Mouse (Mus musculus): ENCODE measurements around the gene Antxrl. TPM values are rescaled to one million over a fixed set of nuclear protein-coding genes. Genes with fewer than 3 reads are reported as not detected.

Gene Antxrl
- polyA plus RNA-seq, 1 experiment: not detected

DNA sequence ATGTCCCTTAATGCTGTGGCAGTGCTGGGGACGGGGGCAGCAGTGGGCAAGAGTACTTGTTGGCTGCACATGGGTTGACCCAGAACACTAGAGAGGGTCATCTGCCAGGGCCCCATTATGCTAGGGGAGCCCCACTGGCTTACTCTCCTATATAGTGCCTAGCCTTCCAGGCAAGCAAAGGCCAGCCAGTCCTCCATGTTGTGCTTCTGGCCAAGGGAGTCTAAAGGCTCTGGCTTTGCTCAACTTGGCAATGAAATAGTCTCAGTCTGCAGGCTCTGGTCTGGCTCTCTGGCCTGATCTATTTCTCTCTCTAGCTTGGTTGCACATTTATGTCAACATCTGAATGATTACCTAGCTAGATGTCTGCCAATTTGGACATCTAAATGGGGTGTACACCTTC lies 40.3 kb downstream of the Antxrl start:
- no peak overlapping the region for H3K4me3 ChIP-seq (ENCODE audit: insufficient read depth, low read length)
- TF ChIP-seq CTCF (IDR thresholded peaks at IDR 0.05; ENCODE audit: extremely low read depth, insufficient read depth, low read length) (no peak), POLR2A (IDR thresholded peaks at IDR 0.05; ENCODE audit: extremely low read depth, insufficient read depth, low read length) (no peak)
- H3K27ac ChIP-seq (ENCODE audit: insufficient read depth, low read length): no peak overlapping the region
- no peaks in the 10 kb centered on the region for H3K4me1 ChIP-seq (ENCODE audit: control insufficient read depth, insufficient read depth, low read length)

DNA sequence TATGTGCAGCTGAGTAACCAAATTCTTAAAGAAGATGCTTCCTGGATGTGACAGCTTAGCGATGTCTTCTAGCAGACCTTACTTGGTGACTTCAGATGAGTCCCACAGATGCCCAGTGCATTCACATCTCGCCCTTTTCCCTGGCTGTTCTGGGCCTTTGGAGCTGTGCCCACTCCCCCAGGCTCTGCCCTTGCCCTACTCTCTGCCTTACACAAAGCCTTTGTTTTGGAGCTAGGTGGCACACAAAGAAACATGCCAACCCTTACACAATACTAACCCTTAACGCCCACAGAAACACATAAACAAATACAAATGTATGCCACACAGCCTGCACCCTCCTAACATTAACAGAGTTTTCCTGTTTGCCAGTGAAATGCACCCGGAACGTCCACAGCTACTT lies 43.7 kb downstream of the Antxrl start:
- H3K4me1 ChIP-seq (ENCODE audit: control insufficient read depth, insufficient read depth, low read length): no peaks in the 10 kb centered on the region
- H3K27ac ChIP-seq (ENCODE audit: insufficient read depth, low read length): no peak overlapping the region
- H3K4me3 ChIP-seq (ENCODE audit: insufficient read depth, low read length): no peak overlapping the region
- TF ChIP-seq POLR2A (IDR thresholded peaks at IDR 0.05; ENCODE audit: extremely low read depth, insufficient read depth, low read length) (no peak), CTCF (IDR thresholded peaks at IDR 0.05; ENCODE audit: extremely low read depth, insufficient read depth, low read length) (no peak)

DNA sequence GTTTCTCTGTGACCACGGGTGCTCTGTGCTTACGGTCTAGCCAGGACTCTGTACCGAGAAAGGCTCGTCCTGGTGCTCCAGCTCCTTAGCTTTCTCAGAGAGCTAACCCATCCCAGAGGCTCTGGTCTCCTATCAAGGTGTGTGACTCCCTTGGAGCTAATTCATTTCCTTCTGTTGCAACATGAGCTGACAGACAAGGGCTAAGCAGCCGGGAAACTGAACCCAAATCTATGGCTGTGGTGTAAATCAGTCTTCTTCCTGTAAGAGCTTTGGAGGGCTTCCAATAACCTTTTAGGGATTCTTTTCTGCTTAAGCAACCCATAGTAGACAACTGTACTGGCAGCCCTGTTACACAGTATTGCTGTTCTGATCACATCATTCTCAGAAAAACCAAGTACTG lies 50.1 kb downstream of the Antxrl start, which contains the start of gene A630023A22Rik:
Gene A630023A22Rik, minus strand, starts transcription at position 154 of the 400 bp plus-strand sequence.
- TF ChIP-seq CTCF (IDR thresholded peaks at IDR 0.05; ENCODE audit: extremely low read depth, insufficient read depth, low read length) (no peak), POLR2A (IDR thresholded peaks at IDR 0.05; ENCODE audit: extremely low read depth, insufficient read depth, low read length) (no peak)
- Histone ChIP-seq H3K4me3 (ENCODE audit: insufficient read depth, low read length) (no peak within 1 kb of the TSS), H3K4me1 (ENCODE audit: control insufficient read depth, insufficient read depth, low read length) (no peaks in the 10 kb centered on the region), H3K27ac (ENCODE audit: insufficient read depth, low read length) (no peak within 1 kb of the TSS)

DNA sequence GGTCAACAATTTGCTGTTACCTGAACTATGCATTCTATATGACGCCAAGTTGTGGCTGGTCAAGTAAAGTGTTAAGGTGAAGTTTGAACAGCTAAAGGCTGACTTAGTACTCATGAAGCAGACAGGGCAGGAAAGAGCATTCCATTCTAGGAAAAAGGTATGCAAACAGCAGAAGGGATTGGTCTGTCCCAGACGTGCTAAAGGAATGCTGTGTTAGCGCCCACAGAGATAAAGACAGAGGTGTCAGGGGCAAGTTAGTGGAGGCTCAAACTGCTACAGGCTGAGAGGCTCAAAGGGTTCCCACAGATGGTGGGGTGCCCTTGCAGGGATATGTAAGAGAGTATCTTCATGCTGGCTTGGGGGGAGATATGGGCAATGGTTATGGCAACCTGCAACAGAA lies 51.3 kb downstream of the Antxrl start:
- no peak for TF ChIP-seq POLR2A (IDR thresholded peaks at IDR 0.05; ENCODE audit: extremely low read depth, insufficient read depth, low read length)
- Histone ChIP-seq H3K27ac (ENCODE audit: insufficient read depth, low read length) (no peak overlapping the region), H3K4me1 (ENCODE audit: control insufficient read depth, insufficient read depth, low read length) (no peaks in the 10 kb centered on the region), H3K4me3 (ENCODE audit: insufficient read depth, low read length) (no peak overlapping the region)

DNA sequence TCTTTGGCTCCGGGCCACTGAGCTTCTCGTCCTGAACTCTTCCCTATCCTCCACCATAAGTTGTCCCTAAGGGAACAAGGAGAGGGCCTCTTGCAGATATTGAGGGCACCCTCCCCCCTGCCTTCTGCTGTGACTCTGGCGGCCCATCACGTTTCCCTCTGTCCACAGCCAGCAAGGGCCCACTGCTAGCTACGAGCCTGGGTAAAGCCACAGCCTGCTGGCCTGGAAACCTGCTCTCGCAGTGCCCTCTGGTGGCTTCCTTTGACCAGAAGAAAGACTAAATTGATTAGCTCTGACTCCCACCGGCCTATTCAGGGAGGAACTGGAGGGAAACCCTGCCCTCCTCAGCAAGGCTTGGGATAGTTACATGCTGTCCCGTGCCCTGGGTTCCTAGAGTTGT lies 52.4 kb downstream of the Antxrl start:
- Histone ChIP-seq H3K4me3 (ENCODE audit: insufficient read depth, low read length) (no peak overlapping the region), H3K27ac (ENCODE audit: insufficient read depth, low read length) (no peak overlapping the region), H3K4me1 (ENCODE audit: control insufficient read depth, insufficient read depth, low read length) (no peaks in the 10 kb centered on the region)
- TF ChIP-seq CTCF (IDR thresholded peaks at IDR 0.05; ENCODE audit: extremely low read depth, insufficient read depth, low read length) (peak; percentile 55), POLR2A (IDR thresholded peaks at IDR 0.05; ENCODE audit: extremely low read depth, insufficient read depth, low read length) (no peak)

DNA sequence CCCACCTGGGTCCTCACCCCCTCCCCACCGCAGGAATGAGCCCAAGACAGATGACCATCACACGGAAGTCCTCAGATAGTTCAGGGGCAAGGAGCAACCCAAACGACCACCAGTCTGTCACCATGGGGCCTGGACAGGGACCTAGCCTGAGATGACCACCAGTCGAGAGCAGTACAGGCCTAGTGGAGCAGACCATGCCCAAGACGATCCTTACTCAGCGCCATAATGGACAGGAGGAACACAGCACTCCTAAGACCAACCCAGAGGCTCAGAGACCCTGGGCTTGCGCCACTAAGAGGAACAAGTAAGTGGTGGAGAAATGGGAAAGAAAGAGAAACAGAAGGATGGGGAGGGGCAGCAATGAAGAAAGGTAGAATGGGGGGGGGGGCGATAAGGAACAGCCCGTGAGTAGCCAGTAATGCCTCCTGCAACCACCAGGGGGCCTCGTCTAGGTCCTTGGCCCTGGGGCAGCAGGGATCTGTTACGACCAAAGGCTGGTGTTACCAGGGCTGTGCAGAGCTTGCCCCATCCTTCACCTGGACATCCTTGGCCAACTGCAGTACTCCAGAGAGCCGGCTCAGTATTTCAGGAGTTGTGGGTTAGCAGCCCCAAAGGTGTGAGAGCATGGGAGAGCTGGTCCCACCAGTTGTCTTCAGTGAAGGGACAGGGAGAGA lies 54.0 kb downstream of the Antxrl start:
- no peak for TF ChIP-seq POLR2A (IDR thresholded peaks at IDR 0.05; ENCODE audit: extremely low read depth, insufficient read depth, low read length)
- TF ChIP-seq CTCF (IDR thresholded peaks at IDR 0.05; ENCODE audit: extremely low read depth, insufficient read depth, low read length): 0 out of 2 replicates have a peak, but pooled peaks have one; percentile 33
- H3K4me3 ChIP-seq (ENCODE audit: insufficient read depth, low read length): no peak overlapping the region
- H3K27ac ChIP-seq (ENCODE audit: insufficient read depth, low read length): no peak overlapping the region
- H3K4me1 ChIP-seq (ENCODE audit: control insufficient read depth, insufficient read depth, low read length): no peaks in the 10 kb centered on the region

DNA sequence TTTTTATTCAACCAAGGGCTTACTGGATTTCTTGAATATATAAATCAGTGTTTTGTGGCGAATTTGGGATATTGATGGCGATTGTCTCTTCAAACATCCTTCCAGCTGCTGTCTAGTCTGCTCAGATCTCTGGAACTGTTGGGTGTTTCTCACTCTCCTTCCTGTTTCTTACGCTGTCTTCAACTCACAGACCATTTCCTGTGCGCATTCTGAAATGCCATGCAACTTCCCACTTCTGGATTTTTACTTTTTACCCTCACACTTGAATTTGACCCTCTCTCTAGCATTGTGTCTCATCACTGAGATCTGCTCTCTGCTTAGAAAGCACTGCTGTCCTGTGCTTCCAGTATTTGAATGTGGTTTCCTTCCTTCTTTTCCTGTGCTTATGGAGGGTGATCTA lies 55.1 kb downstream of the Antxrl start:
- Histone ChIP-seq H3K4me1 (ENCODE audit: control insufficient read depth, insufficient read depth, low read length) (no peaks in the 10 kb centered on the region), H3K4me3 (ENCODE audit: insufficient read depth, low read length) (no peak overlapping the region), H3K27ac (ENCODE audit: insufficient read depth, low read length) (no peak overlapping the region)
- TF ChIP-seq CTCF (IDR thresholded peaks at IDR 0.05; ENCODE audit: extremely low read depth, insufficient read depth, low read length): no peak
- no peak for TF ChIP-seq POLR2A (IDR thresholded peaks at IDR 0.05; ENCODE audit: extremely low read depth, insufficient read depth, low read length)

DNA sequence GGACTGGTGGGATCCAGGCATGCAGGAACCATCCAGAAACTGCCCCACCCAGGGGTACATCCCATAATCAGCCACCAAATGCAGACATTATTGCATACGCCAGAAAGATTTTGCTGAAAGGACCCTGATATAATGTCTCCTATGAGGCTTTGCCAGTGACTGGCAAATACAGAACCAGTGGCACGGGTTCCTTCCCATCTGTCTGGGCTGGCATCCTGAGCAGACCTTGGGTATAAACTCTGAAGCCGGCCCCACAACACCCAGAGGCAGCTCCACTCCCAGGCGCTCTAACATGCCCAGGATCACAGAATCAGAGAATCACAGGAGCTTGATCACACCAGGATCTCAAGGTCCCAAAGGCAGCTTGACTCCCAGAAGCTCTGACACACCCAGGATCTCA lies 61.8 kb downstream of the Antxrl start:
- TF ChIP-seq CTCF (IDR thresholded peaks at IDR 0.05; ENCODE audit: extremely low read depth, insufficient read depth, low read length): no peak
- no peak overlapping the region for H3K27ac ChIP-seq (ENCODE audit: insufficient read depth, low read length)
- H3K4me1 ChIP-seq (ENCODE audit: control insufficient read depth, insufficient read depth, low read length): no peaks in the 10 kb centered on the region
- H3K4me3 ChIP-seq (ENCODE audit: insufficient read depth, low read length): no peak overlapping the region

DNA sequence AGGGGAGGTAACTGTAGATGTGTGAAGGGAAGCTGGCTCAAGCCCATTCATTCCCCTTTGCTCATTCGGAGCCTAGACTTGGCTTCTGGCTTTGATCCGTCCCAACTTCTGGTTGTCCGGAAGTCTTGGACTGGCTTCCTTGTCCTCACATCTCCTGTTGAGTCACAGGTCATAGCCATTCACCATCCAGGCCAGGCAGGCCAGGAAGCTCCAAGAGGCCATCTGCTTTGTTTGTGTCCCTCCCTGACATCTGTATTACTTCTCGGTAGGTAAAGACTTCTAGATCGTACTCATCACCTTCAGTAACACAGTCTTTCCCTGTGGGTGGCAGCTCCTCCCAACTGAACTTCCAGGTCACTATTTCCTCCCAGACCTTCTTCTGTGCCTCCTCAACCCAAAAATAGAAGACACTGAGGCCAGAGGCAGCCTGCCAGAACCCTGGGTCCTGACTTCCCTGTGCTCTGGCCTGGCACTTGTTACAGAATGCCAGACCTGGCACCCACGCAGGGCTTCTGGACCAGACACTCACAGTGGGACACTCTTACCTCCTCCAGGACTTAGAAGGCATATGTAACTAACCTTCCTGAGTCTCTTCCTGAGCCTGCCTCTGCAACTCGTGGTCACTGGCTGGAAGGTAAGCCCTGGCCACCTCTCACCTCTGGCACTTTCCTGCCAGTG lies 66.7 kb downstream of the Antxrl start:
- H3K27ac ChIP-seq (ENCODE audit: insufficient read depth, low read length): no peak overlapping the region
- TF ChIP-seq POLR2A (IDR thresholded peaks at IDR 0.05; ENCODE audit: extremely low read depth, insufficient read depth, low read length): no peak
- TF ChIP-seq CTCF (IDR thresholded peaks at IDR 0.05; ENCODE audit: extremely low read depth, insufficient read depth, low read length): no peak
- H3K4me3 ChIP-seq (ENCODE audit: insufficient read depth, low read length): no peak overlapping the region
- no peaks in the 10 kb centered on the region for H3K4me1 ChIP-seq (ENCODE audit: control insufficient read depth, insufficient read depth, low read length)
